In genomic region chr17:74159443-74159894, GRCm38 (mm10) we compare ENCODE assay signal across 8 mouse cellular contexts.
DNase-seq lines count a peak whose midpoint lies in the region; ATAC-seq and TF ChIP-seq lines count a peak whose summit lies in the region.

No protein-coding gene starts in this region.

- WGBS in hindbrain, embryonic 15.5 days: under 1% methylated on average over 9 of the region's 9 CpGs
- WGBS in liver, adult 2 months: 5% methylated on average over 9 of the region's 9 CpGs

- no peak for TF ChIP-seq CTCF in gastrocnemius, adult 2 months (IDR thresholded peaks at IDR 0.05)
- TF ChIP-seq CTCF in liver, adult 2 months (IDR thresholded peaks at IDR 0.05; ENCODE audit: low read depth, low read length): no peak

- H3K9me3 ChIP-seq in hindbrain, embryonic 15.5 days: no peaks in the 10 kb centered on the region

- 0 out of 2 replicates have a peak, but pooled peaks have one; percentile 10 for TF ChIP-seq POLR2A in liver, adult 2 months (IDR thresholded peaks at IDR 0.05; ENCODE audit: extremely low read depth, insufficient read depth, low read length)

- intact Hi-C loops in left cerebral cortex, postnatal 4 days (cut with DNase I): no loop called here
- intact Hi-C loops in gastrocnemius, adult 2 months (cut with DNase I): no loop called here

- no peaks in the 10 kb centered on the region for H3K79me2 ChIP-seq in liver, adult 2 months (ENCODE audit: control insufficient read depth, insufficient read depth, low read length)

- DNase-seq in left cerebral cortex, postnatal 4 days: peak; percentile 43
- no peak for DNase-seq in left cerebral cortex, adult 11 months (ENCODE audit: low spot score)
- DNase-seq in c-Kit-negative CD71-positive TER-119-positive erythroid progenitor cells, embryonic 14.5 days (ENCODE audit: low read depth, low spot score): peak; percentile 32
- DNase-seq in gastrocnemius, adult 2 months: peak; percentile 60
- peak; percentile 86 for DNase-seq in liver, adult 2 months (ENCODE audit: extremely low read depth, low read depth, low spot score)
- DNase-seq in monocyte, adult 2 months (ENCODE audit: low read depth in 1 of 2, low spot score in 2 of 2): peak; percentile 2 to 5
- peak; percentile 1 for DNase-seq in telencephalon, adult 2 months (ENCODE audit: low read depth, low spot score)

- H3K36me3 ChIP-seq in hindbrain, embryonic 15.5 days: no peaks in the 10 kb centered on the region
- no peaks in the 10 kb centered on the region for H3K36me3 ChIP-seq in liver, adult 2 months (ENCODE audit: control insufficient read depth, insufficient read depth, low read length)

- H3K27ac ChIP-seq in gastrocnemius, adult 2 months: no peak overlapping the region
- no peak overlapping the region for H3K27ac ChIP-seq in hindbrain, embryonic 15.5 days (replicated peaks)
- H3K27ac ChIP-seq in liver, adult 2 months (replicated peaks; ENCODE audit: insufficient read depth, low read depth, low read length): no peak overlapping the region

- H3K27me3 ChIP-seq in hindbrain, embryonic 15.5 days: no peaks in the 10 kb centered on the region
- no peaks in the 10 kb centered on the region for H3K27me3 ChIP-seq in liver, adult 2 months (ENCODE audit: control insufficient read depth, insufficient read depth, low read length)

- no peak overlapping the region for H3K9ac ChIP-seq in hindbrain, embryonic 15.5 days
- peak overlapping the region; percentile 65 for H3K9ac ChIP-seq in liver, adult 2 months (ENCODE audit: low read depth, low read length)

- peak overlapping the region; percentile 55 for H3K4me2 ChIP-seq in hindbrain, embryonic 15.5 days

- peak overlapping the region; percentile 52 for H3K4me3 ChIP-seq in gastrocnemius, adult 2 months
- peak overlapping the region; percentile 31 for H3K4me3 ChIP-seq in hindbrain, embryonic 15.5 days
- peak overlapping the region; percentile 61 for H3K4me3 ChIP-seq in liver, adult 2 months (ENCODE audit: insufficient read depth, low read depth, low read length)

- peaks cover 4% of the 10 kb centered on the region; the same call in 1 of the 2 replicates for H3K4me1 ChIP-seq in hindbrain, embryonic 15.5 days (replicated peaks)
- H3K4me1 ChIP-seq in liver, adult 2 months (ENCODE audit: control insufficient read depth, insufficient read depth, low read length): no peaks in the 10 kb centered on the region

- ATAC-seq in hindbrain, embryonic 15.5 days (ENCODE audit: low FRiP score, low read depth): peak; percentile 89
